13 mouse cellular contexts compared by ENCODE assay signal in genomic region chr10:67919706-67920105, GRCm38 (mm10). TPM values are rescaled to one million over a fixed set of nuclear protein-coding genes. Genes with fewer than 3 reads are reported as not detected.
"Had no signal": no experiment of that assay in that cellular context is flagged by ENCODE, and none has a peak within 500 bp of the region (broad histone marks: within the 10 kb centered on the region; RNA-seq: fewer than 3 reads in every experiment).

No protein-coding gene starts in this region.

- DNase-seq: retina, postnatal 1 day; right cerebral cortex, adult 18-20 months; right cerebral cortex, postnatal 14 days; right cerebral cortex, postnatal 25 days; right cerebral cortex, postnatal 4 days; spleen, adult 18-20 months; thymus, adult 18-20 months; thymus, adult 2 months; thymus, postnatal 14 days; thymus, postnatal 25 days; thymus, postnatal 36 days; thymus, postnatal 4 days had no signal

RNA-seq across cellular contexts. Expression of gene Rtkn2, which starts 59.7 kb away (rescaled TPM):
- total RNA-seq: neutrophil, adult 5-6 weeks had no signal
